Mouse (Mus musculus): ENCODE data around the gene Trpv3. TPM values are rescaled to one million over a fixed set of nuclear protein-coding genes. Genes with fewer than 3 reads are reported as not detected.

Gene Trpv3
- polyA plus RNA-seq, 1 experiment from 2014 or later, result 0.11 TPM

DNA sequence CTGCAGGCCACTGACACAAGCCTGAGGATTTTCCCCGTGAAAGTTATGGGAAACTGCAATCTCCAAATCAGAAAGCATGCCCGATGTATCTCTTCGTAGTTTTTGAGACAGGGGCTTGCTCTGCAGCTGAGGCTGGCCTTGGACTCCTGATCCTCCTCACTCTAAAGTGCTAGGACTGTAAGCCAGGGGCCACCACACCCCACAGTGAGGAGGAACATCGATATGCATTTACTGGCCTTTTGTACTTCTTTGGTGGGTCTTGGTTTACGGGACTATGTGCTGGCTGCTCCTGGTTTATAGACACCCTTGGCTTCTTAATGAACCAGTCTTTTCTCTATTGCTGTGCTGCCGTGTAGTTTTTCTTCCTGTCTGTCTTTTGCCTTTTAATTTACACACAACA, 25.0 kb upstream of the Trpv3 start:
- ATAC-seq (replicated peaks; ENCODE audit: insufficient number of reproducible peaks, insufficient read depth, low FRiP score, low read depth), result no peak

DNA sequence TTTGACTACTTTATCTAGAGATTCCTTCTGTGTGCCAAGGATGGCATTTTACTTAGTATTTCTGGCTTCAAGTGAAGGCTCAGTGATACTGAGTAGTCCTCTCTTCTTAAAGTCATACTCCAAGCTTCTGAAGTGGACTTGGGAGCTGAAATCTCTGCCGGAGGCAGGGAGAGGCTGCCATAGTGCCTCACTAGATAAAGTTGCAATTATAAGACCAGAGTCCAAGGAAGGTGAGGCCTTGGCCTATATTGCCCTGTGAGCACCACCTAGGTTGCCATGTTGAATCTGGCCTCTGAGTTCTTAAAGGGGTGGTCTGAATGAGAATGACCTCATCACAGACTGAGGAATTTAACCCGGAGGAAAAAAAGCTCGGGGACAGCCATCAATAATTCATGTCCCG, 24.4 kb upstream of the Trpv3 start:
- Histone ChIP-seq H3K4me3 (no peak overlapping the region), H3K4me1 (replicated peaks) (no peaks in the 10 kb centered on the region), H3K27me3 (no peaks in the 10 kb centered on the region), H3K9ac (no peak overlapping the region), H3K4me2 (no peak overlapping the region), H3K9me3 (replicated peaks) (no peaks in the 10 kb centered on the region), H3K27ac (no peak overlapping the region), H3K36me3 (no peaks in the 10 kb centered on the region)
- 84% methylated on average over 4 of the region's 4 CpGs for WGBS
- ATAC-seq (replicated peaks; ENCODE audit: insufficient number of reproducible peaks, insufficient read depth, low FRiP score, low read depth), result no peak

More for the DNA sequence above, 25.0 kb upstream of the Trpv3 start:
- Histone ChIP-seq H3K4me1 (replicated peaks) (no peaks in the 10 kb centered on the region), H3K4me2 (no peak overlapping the region), H3K4me3 (no peak overlapping the region), H3K9me3 (replicated peaks) (no peaks in the 10 kb centered on the region), H3K36me3 (no peaks in the 10 kb centered on the region), H3K27me3 (no peaks in the 10 kb centered on the region), H3K9ac (no peak overlapping the region), H3K27ac (no peak overlapping the region)
- 77% methylated on average over 6 of the region's 6 CpGs for WGBS

DNA sequence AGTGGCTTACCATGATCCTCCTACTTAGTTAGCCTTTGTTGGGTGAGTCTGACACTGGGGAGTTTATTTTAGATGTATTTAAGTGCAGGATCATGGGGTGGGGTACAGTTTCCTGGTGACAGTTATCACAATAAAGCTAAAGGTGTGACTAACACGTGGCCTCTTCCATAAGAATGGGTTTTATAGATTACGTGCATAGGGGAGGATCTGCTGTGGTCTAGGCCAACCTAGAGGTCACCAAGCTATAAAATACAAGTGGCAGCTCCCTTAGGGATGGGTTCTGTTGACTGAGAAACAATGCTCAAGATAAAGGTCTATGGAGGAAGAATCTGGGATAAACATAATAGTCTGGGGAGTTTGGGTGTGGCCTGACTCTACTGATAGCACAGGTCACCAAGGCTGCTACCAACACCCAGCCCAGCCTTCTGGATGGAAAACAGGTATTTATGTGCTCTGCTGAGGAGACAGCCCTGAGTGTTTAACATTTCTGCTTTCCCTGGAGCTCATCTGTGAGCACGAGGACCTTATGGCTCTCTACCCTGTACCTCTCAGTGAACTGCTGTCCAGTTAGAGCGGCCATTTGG, 9.7 kb upstream of the Trpv3 start:
- Histone ChIP-seq H3K9me3 (replicated peaks) (no peaks in the 10 kb centered on the region), H3K4me1 (replicated peaks) (no peaks in the 10 kb centered on the region), H3K9ac (no peak overlapping the region), H3K4me2 (no peak overlapping the region), H3K27ac (no peak overlapping the region), H3K4me3 (no peak overlapping the region), H3K27me3 (no peaks in the 10 kb centered on the region), H3K36me3 (no peaks in the 10 kb centered on the region)
- ATAC-seq (replicated peaks; ENCODE audit: insufficient number of reproducible peaks, insufficient read depth, low FRiP score, low read depth), result no peak
- WGBS, result 68% methylated on average over 4 of the region's 4 CpGs

DNA sequence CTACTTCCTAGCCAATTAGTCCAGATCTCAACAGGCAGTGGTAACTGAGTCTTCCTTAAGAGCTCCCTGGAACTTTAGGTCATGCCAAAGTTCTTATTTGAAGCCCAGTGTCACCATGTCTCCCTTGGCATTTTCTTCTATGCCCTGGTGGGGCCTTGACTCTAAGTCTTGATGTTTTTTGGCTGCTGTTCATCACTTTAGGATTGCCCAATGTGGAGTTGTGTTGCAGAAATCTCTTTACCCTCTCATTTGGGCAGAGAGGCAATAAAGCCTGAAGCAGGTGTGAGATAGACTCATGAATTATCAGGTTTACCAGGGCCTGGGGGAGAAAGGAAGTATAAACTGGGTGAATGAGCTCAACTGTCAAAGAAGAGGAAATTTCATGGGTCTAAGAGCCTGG, 8.5 kb upstream of the Trpv3 start:
- H3K9me3 ChIP-seq (replicated peaks), result no peaks in the 10 kb centered on the region
- H3K27ac ChIP-seq, result no peak overlapping the region
- no peak for ATAC-seq (replicated peaks; ENCODE audit: insufficient number of reproducible peaks, insufficient read depth, low FRiP score, low read depth)
- H3K4me1 ChIP-seq (replicated peaks), result no peaks in the 10 kb centered on the region
- no peaks in the 10 kb centered on the region for H3K27me3 ChIP-seq
- no peak overlapping the region for H3K9ac ChIP-seq
- H3K36me3 ChIP-seq, result no peaks in the 10 kb centered on the region
- H3K4me3 ChIP-seq, result no peak overlapping the region
- no peak overlapping the region for H3K4me2 ChIP-seq

DNA sequence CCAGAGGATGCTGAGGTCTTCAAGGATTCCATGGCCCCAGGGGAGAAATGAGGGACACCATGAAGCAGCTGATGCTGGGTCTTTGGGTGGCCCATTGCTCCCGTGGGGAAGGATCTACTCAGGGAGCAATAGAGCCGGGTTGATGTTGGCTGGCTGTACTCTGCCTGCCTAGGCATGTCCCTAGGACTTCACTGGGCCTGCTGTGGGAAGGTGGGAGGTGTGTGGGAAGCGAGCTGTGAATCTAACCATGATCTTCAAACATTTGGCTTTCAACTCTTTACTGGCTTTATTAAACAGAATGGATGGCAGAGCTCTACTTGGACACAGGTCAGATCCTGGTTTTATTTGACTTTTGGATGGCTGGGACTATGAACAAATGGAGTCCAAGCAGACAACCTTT, 6.7 kb upstream of the Trpv3 start:
- no peaks in the 10 kb centered on the region for H3K36me3 ChIP-seq
- H3K9me3 ChIP-seq (replicated peaks), result no peaks in the 10 kb centered on the region
- no peak for ATAC-seq (replicated peaks; ENCODE audit: insufficient number of reproducible peaks, insufficient read depth, low FRiP score, low read depth)
- WGBS, result 54% methylated on average over 3 of the region's 3 CpGs
- H3K9ac ChIP-seq, result no peak overlapping the region
- no peak overlapping the region for H3K4me3 ChIP-seq
- no peak overlapping the region for H3K4me2 ChIP-seq
- H3K4me1 ChIP-seq (replicated peaks), result no peaks in the 10 kb centered on the region
- H3K27me3 ChIP-seq, result no peaks in the 10 kb centered on the region
- no peak overlapping the region for H3K27ac ChIP-seq

DNA sequence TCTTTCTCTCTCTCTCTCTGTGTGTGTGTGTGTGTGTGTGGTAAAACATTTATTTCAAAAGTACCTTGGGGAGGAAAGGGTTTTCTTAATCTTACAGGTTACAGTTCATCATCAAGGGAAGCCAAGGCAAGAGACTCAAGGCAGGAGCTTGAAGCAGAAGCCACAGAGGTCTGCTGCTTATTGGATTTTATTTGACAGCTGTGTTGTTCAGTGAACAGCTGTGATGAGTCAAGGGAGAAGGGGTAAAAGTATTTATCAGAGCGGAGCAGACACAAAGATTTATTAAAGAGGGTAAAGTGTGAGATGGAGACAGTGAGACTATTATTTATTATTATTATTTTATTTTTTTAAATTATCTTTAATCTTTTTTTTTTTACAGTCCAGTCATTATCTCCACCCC, 5.8 kb upstream of the Trpv3 start:
- WGBS, result 73% methylated on average over 1 of the region's 1 CpGs
- Histone ChIP-seq H3K9ac (no peak overlapping the region), H3K4me2 (no peak overlapping the region), H3K27me3 (no peaks in the 10 kb centered on the region), H3K36me3 (no peaks in the 10 kb centered on the region), H3K9me3 (replicated peaks) (no peaks in the 10 kb centered on the region), H3K27ac (no peak overlapping the region), H3K4me3 (no peak overlapping the region), H3K4me1 (replicated peaks) (no peaks in the 10 kb centered on the region)
- no peak for ATAC-seq (replicated peaks; ENCODE audit: insufficient number of reproducible peaks, insufficient read depth, low FRiP score, low read depth)

DNA sequence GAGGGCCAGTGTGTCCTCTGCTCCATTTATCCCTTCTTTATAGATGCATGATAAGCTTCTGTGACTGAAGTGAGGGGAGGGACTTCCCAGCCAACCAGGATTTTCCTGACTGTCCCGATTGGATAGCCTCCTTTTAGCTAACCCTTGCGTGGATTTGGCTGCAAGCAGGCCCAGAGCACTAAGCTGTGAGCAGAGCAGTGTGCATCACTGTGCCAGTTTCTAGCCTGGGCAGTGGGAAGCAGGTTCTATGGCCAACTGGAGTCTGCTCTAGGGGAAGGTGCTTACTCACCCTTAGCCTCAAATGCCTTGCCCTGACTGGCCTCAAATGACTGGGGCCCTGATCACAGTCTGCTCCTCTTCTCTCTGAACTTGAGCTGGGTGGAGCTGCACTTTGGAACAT, 7.6 kb downstream of the Trpv3 start:
- H3K36me3 ChIP-seq, result no peaks in the 10 kb centered on the region
- no peak for ATAC-seq (replicated peaks; ENCODE audit: insufficient number of reproducible peaks, insufficient read depth, low FRiP score, low read depth)
- H3K27me3 ChIP-seq, result no peaks in the 10 kb centered on the region; the same call in 1 of the 2 replicates
- 31% methylated on average over 2 of the region's 2 CpGs for WGBS
- H3K4me2 ChIP-seq, result no peak overlapping the region
- H3K27ac ChIP-seq, result no peak overlapping the region
- no peaks in the 10 kb centered on the region for H3K4me1 ChIP-seq (replicated peaks)
- no peak overlapping the region for H3K9ac ChIP-seq
- no peak overlapping the region for H3K4me3 ChIP-seq
- H3K9me3 ChIP-seq (replicated peaks), result no peaks in the 10 kb centered on the region

DNA sequence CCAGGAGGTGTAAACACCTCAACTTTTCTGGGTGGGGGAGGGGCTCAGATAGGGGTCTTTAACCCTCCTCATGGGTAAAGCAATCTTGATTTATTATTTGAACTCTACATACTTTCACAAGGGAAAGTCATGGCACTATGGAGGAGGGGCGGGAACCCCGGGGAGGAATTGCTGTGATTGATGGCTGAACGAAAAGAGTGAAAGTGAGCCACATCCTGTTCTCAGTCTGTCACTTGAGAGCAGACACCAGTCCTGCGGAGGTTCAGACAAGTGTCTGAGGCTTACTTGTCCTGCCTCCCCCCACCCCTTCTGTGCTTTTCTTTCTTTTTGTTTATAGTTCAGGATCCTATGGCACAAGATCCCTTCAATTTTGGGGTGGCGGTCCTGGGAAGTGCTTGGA, 13.5 kb downstream of the Trpv3 start:
- H3K9me3 ChIP-seq (replicated peaks), result no peaks in the 10 kb centered on the region
- no peak for ATAC-seq (replicated peaks; ENCODE audit: insufficient number of reproducible peaks, insufficient read depth, low FRiP score, low read depth)
- H3K4me3 ChIP-seq, result no peak overlapping the region
- no peak overlapping the region for H3K27ac ChIP-seq
- no peaks in the 10 kb centered on the region for H3K36me3 ChIP-seq
- 37% methylated on average over 5 of the region's 5 CpGs for WGBS
- peaks cover 16% of the 10 kb centered on the region for H3K4me1 ChIP-seq (replicated peaks)
- no peak overlapping the region for H3K4me2 ChIP-seq
- no peaks in the 10 kb centered on the region for H3K27me3 ChIP-seq
- no peak overlapping the region for H3K9ac ChIP-seq

DNA sequence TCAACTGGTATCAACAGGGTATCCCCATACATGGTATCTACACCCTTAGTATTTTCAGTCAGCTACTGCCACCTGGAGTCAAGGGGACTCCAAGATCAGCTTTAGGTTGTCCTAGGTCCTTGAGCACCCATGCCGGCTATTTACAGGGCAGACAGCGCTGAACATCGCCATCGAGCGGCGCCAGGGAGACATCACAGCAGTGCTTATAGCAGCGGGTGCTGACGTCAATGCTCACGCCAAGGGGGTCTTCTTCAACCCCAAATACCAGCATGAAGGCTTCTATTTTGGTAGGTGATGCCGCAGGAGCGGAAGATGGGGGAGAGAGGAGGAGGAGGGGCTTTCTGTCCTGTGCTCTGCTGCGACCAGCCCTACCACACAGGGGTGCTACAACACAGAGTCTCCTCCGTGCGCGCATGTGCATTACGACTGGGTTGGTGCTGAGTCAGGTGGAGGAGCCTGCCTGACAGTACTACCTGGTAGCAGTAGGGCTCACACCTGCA, 14.4 kb downstream of the Trpv3 start:
- Histone ChIP-seq H3K4me1 (replicated peaks) (peaks cover 16% of the 10 kb centered on the region), H3K9ac (no peak overlapping the region), H3K27me3 (no peaks in the 10 kb centered on the region), H3K27ac (no peak overlapping the region), H3K4me2 (peak overlapping the region; percentile 62), H3K9me3 (replicated peaks) (no peaks in the 10 kb centered on the region), H3K4me3 (peak overlapping the region; percentile 42), H3K36me3 (no peaks in the 10 kb centered on the region)
- 2% methylated on average over 16 of the region's 16 CpGs for WGBS
- ATAC-seq (replicated peaks; ENCODE audit: insufficient number of reproducible peaks, insufficient read depth, low FRiP score, low read depth), result peak; percentile 64

DNA sequence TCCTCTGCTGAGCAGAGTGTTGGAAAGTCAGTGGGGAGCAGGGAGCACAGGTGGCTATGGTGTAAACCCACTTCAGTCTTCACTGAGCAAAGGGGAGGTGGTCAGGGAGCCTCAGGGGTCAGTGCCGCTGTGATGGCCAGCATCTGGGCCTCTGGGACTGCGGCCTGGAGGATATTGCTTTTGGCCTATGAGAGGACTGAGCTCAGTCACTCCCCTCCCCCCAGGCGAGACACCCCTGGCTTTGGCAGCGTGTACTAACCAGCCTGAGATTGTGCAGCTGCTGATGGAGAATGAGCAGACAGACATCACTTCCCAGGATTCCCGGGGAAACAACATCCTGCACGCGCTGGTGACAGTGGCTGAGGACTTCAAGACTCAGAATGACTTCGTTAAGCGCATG, 16.2 kb downstream of the Trpv3 start:
- H3K27me3 ChIP-seq, result no peaks in the 10 kb centered on the region
- peaks cover 16% of the 10 kb centered on the region for H3K4me1 ChIP-seq (replicated peaks)
- no peaks in the 10 kb centered on the region for H3K9me3 ChIP-seq (replicated peaks)
- ATAC-seq (replicated peaks; ENCODE audit: insufficient number of reproducible peaks, insufficient read depth, low FRiP score, low read depth), result peak; percentile 44
- 28% methylated on average over 9 of the region's 9 CpGs for WGBS
- H3K4me3 ChIP-seq, result no peak overlapping the region
- no peak overlapping the region for H3K4me2 ChIP-seq
- no peaks in the 10 kb centered on the region for H3K36me3 ChIP-seq
- H3K9ac ChIP-seq, result no peak overlapping the region
- H3K27ac ChIP-seq, result 0 out of 2 replicates have a peak overlapping the region, but pooled peaks have one; percentile 48

DNA sequence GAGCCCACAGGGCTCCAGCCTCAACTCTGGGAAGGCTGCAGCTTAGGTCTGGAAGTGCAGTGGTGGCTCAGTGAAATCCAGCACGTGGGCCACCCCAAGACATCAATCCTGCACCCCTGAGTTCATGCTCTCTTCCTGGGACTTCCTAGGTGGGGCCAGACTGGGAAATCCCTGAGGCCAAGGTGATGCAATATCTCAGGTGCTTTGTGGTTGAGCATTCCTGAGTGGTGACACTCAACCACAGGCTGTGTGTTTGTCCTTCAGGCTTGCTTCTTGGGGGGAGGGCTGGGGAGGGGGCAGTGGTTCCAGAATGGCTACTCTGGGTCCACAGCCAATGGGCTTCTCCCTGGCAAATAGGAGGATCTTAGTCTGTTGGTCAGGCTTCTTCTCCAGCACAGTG, 16.7 kb downstream of the Trpv3 start:
- 0 out of 2 replicates have a peak, but pooled peaks have one; percentile 13 for ATAC-seq (replicated peaks; ENCODE audit: insufficient number of reproducible peaks, insufficient read depth, low FRiP score, low read depth)
- peaks cover 16% of the 10 kb centered on the region for H3K4me1 ChIP-seq (replicated peaks)
- no peak overlapping the region for H3K4me3 ChIP-seq
- H3K9ac ChIP-seq, result no peak overlapping the region
- H3K9me3 ChIP-seq (replicated peaks), result no peaks in the 10 kb centered on the region
- no peaks in the 10 kb centered on the region for H3K36me3 ChIP-seq
- no peak overlapping the region for H3K4me2 ChIP-seq
- 46% methylated on average over 1 of the region's 1 CpGs for WGBS
- peak overlapping the region; percentile 48; the same call in 1 of the 2 replicates for H3K27ac ChIP-seq
- no peaks in the 10 kb centered on the region for H3K27me3 ChIP-seq

DNA sequence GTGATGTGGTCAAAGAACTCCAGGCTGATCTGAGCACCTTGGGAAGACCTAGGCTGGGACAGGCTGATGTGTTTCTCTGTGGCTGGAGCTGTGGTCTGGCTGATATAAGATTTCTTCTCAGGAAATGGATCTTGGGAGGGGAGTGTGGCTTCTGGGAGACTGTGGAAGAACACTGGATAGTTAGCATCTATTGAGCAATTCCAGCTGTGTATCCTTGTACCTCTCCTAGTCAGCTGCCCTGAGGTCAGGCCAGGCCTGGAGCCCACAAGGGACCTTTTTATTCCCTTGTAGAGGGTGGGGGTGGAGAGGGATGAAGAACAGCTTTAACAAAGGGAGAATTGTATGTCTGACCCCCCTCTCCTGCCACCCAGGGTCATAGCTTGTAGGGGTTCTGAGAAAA, 17.2 kb downstream of the Trpv3 start:
- ATAC-seq (replicated peaks; ENCODE audit: insufficient number of reproducible peaks, insufficient read depth, low FRiP score, low read depth), result no peak
- H3K36me3 ChIP-seq, result no peaks in the 10 kb centered on the region
- H3K27me3 ChIP-seq, result no peaks in the 10 kb centered on the region
- no peaks in the 10 kb centered on the region for H3K9me3 ChIP-seq (replicated peaks)
- no peak overlapping the region for H3K4me2 ChIP-seq
- H3K4me1 ChIP-seq (replicated peaks), result peaks cover 16% of the 10 kb centered on the region
- no peak overlapping the region for H3K4me3 ChIP-seq
- H3K27ac ChIP-seq, result 0 out of 2 replicates have a peak overlapping the region, but pooled peaks have one; percentile 48
- no peak overlapping the region for H3K9ac ChIP-seq
